Mouse (Mus musculus) ES-CJ7 (cell line): Measurements from ENCODE around the gene Ranbp17.
A peak's percentile ranks its signal among the peaks of the same experiment; 100 is the strongest.

Experiments
- DNase-seq: peaks from one replicate; pipeline ENCODE4 v3.0.0; 2011; ENCODE audit warnings: low read depth, low spot score

Gene Ranbp17

DNA sequence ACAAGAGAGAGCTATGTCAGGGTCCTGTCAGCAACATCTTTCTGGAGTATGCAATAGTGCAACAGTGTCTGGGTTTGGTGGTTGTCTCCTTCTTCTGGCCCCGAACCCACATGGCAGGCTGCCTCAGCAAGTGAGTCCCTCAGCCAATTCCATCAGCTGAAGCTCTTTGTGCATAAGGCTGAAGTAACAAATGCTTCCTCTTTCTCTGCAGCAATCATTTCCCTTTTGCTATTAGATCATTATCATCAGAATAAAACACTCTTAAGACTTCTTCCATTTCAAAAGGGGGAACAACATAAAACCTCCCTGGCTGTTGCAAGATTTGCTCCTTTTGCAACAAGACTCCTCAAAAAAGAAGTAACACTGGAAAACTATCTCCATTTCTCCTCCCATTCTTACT is 239.3 kb downstream of the Ranbp17 start:
- DNase-seq: no peak

GRCm38 (mm10) chr11:33240295-33240694 is 273.3 kb downstream of the Ranbp17 start:
- DNase-seq: no peak

- no peak for DNase-seq
Measured at GRCm38 (mm10) chr11:33234134-33234533, 279.4 kb downstream of the Ranbp17 start.

- DNase-seq: no peak
Measured at GRCm38 (mm10) chr11:33232056-33232455, 281.5 kb downstream of the Ranbp17 start.

DNA sequence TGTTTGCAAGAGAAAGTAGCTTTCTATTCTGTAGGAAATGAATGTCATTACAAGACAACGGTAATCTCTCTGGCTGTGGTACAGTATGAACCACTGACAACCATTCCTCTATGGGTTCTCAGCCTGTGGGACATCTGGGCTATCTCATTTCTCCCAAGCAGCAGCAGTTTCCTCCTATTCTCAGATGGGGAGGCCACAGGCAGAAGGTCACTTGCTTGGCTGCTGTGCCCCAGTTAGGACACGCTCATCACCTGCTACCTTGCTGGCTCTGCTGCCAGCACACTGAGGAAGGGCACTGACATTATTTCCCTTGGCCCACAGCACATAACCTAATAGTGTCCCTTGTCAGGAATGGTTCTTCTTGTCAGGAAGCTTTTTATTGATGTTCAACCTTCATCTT is 285.4 kb downstream of the Ranbp17 start:
- no peak for DNase-seq

GRCm38 (mm10) chr11:33226516-33226915 is 287.0 kb downstream of the Ranbp17 start:
- DNase-seq: no peak

DNA sequence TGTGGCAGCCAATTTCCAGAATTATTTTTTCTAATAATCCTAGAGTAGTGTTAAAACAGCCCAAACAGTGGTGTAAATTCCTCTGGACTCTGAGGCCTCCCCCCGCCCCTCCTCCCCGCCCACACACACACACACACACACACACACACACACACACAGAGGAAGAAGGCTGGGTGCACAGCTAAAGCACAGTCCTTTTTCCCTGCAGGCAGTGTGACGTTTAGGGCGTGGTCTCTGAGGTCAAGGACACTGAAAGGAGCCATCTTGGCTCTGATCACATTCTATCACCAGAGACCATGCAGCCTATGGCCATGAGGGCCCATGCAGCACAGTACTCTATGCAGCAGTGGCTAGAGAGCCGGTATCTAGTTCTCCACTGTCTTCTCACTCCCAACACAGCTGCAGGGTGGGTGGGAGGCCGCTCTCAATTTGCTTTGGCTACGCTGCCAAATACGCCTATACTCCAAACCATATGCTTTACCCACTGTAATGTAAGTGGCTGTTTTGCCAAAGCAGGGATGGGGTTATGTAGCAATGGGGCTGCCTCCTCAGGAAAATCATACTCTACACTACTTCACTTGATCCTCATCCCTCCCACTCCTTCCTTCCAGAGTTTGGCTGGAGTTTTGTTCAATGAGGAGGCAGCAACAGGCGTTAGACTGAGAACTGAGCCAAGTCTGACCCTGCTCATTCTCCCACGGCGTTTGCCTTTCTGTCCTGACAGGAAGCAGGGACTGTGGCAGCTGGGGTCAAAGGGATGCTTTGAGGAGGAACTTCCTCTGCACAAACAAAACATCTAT is 291.8 kb downstream of the Ranbp17 start:
- DNase-seq: peak; percentile 81

DNA sequence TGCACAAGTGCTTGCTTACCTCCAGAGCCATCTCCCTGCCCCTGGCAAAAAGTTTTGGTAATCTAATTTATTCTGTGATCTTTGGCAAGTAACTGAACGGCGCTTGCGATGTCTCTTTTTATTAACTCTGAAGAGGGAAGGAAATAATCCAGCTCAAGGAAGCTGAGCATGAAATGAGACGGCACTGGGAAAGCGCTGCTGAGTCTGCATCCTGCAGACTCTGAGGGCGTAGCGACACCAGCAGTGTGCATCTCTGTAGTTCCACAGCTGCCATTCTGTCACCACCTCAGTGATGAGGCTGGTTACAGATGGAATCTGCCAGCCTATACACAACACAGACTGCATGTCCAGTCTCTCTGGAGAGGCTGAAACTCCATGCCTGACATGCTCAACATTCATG is 292.8 kb downstream of the Ranbp17 start:
- DNase-seq: no peak

DNA sequence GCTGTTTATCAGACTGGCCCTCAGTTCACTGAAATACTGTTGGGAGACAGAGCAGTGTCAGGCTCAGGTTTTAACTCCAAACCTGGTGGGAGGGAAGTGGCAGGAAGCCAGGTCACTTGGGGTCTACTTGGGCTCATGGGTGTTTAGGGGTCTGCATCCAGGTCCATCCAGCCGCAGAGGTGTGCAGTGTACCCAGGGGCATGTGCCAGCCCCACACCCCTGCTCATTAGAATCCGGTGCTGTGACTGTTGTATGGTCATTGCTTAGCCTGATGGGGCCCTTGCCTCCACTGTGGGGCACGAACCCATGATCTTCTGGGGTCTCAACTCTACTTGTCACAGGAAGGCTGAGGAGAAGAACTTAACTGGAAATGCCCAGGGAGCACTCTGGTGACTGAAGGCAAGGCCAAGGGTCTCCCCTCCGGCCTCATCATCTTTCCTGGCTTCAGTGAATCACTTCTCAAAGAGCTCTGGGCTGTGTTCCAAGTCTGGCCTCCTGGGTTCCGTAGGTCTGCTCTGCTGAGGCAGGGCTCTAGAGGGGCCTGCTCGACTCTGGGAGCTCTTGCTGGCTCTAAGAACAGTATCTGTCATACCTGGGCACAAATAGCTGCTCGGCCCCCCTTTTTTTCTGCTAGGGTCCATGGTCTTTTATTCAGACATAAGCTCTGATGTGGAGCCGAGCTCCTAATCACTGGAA is 296.0 kb downstream of the Ranbp17 start:
- DNase-seq: no peak

DNA sequence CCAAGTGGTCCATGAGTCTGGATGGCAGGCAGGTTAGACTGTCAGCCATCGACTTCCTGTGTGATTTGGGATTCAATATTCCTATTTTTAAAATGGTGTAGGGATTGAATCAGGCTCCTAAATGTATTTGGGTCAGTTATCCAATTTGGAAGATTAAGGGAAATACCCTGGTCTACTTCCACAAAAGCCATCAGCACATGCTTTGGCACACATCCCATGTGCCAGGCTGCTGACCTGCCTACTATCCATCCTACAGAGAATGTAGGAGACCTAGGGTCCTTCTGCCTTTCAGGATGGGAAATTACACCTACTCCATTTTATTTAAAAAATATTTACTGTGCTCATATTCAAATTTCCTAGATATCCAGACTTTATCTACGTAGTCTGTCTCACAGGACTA is 306.1 kb downstream of the Ranbp17 start:
- no peak for DNase-seq

DNA sequence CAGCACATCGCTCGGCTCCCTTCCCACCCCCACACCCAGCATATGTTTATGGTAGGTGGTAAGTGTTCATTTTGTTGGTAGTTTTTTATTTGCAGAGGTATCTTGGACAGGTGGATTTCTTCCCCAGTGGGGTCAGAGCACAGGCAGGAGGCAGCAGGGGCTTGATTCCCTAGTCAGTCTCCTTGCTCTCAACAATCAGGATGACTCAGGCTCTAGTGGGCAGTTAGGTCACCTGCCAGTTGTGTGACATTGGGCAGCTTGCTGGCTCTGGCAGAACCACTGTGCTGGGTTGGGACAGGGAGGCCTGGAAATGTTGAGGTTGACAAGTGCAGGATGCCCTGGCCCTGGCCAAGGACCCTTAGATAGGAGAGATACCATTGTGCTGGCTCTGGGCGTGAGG is 308.6 kb downstream of the Ranbp17 start:
- DNase-seq: no peak

- no peak for DNase-seq
Measured at GRCm38 (mm10) chr11:33204329-33204705, 309.2 kb downstream of the Ranbp17 start.

GRCm38 (mm10) chr11:33203383-33204328 is 309.9 kb downstream of the Ranbp17 start, which contains the start of gene Tlx3:
Gene Tlx3 (minus strand): TSS chr11:33203589.
- DNase-seq: peak; percentile 85

- no peak for DNase-seq
Measured at GRCm38 (mm10) chr11:33202972-33203371, 310.6 kb downstream of the Ranbp17 start.

GRCm38 (mm10) chr11:33202296-33202695 is 311.2 kb downstream of the Ranbp17 start:
- DNase-seq: peak; percentile 65

GRCm38 (mm10) chr11:33201626-33202010 is 311.9 kb downstream of the Ranbp17 start:
- DNase-seq: no peak

DNA sequence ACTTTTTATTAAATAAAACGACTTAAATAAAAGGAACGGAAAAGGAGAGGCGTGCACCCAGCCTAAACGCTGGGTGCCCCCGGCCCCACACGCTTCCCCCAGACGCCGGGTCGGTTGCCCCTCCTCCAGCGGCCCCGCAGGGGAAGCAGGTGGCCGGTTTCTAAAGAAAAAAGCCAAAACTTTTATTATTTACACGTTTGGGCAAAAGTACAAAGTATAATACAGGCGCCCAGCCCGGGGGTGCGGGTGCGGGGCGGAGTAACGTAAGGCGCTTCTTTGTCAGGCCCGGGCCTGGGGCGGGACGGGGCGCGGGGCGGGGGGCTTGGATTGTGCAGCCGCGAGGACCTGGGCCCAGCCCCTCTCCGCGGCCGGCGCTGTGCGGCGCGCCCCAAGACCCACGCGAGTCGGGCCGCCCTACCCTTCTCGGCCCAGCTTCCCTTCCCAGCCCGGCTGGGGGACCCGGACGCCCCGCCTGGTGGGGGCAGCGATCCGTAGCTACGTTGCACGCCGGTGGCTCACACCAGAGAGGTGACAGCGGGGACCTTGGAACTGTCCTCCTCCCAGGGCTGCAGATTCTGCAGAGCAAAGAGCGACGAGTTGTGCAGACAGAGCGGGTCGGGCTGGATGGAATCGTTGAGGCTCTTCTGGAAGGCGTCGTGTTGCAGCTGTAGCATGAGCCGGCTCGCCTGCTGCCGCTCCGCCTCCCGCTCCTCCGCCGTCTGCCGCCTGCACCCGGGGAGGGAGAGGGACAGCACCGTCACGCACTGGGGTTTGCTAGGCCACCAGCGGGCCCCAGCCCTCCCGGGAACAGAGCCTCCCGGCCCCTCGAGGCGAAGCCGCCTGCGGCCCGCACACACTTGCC is 312.6 kb downstream of the Ranbp17 start:
- DNase-seq: peak; percentile 58

DNA sequence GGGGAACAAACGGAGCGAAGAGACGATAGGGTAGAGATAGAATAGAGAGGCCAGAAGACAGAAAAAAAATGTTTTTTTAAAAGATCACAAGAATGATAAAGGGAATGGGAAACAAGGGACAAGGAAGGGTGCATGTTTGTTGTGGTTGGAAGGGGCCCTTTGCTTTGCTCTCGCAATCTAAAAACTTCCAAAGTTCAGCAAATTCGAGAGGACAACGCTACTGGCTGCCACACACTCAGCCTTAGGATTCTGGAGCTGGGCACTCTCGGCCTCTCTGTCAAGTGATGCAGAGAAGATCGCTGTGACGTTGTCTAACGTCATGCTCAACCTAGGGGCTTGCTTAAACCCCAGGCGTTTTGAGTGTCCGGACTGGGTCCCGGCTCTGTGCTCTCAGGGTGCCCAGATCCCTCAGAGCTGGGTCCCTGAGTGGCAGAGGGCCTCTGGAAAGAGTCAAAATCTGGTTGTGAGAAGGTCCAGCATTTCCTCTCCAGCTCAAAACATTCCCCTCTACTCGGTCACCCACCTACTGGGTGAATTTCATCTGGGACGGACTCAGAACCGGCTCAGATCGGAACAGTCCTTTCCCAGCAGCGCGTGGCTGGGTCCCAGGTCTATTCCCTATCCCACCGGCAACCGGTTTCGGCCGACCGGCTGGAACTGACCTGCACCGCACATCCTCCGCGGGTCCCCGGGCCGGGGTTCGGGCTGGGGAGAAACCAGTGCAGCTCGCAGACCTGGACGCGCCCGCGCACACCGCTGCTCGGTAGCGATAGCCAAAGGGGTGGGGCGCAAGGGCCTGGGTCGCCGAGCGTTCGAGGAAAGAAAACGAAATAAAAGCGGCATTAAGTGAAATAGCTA is 313.4 kb downstream of the Ranbp17 start:
- DNase-seq: peak; percentile 34

DNA sequence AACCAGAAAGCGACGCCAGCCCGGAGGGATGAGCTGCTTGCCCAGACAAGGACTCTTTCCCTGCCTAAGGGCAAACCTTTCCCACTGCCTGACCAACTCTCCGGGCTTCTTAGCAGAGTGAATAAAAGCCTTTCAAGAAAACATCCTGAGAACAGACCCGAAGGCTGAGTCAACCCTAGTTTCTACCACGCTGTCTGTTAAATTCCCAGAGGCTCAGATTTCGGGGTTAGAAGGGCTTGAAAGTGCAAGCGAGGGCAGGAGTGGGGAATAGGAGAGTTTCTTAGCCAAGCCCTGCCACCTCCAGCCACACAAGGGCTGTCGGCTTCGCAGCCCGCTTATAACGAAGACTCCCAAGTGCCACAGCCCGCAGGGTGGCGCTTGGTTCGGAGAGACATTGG is 314.4 kb downstream of the Ranbp17 start:
- no peak for DNase-seq
